Mouse (Mus musculus): Measurements from ENCODE around the gene Slk.

GRCm38 (mm10) chr19:47691994-47692393, 112.5 kb downstream of the Slk start, which contains the start of gene Col17a1:
- TF ChIP-seq CTCF (IDR thresholded peaks at IDR 0.05; ENCODE audit: low read depth, low read length): no peak
- no peak for TF ChIP-seq POLR2A (IDR thresholded peaks at IDR 0.05; ENCODE audit: borderline replicate concordance, low read depth, low read length)
